Mouse (Mus musculus): Measurements from ENCODE around the gene Gna11. TPM values are rescaled to one million over a fixed set of nuclear protein-coding genes. Genes with fewer than 3 reads are reported as not detected.

Gene Gna11
- polyA plus RNA-seq, 1 experiment from 2014 or later: 68.7 TPM

- 68% methylated on average over 15 of the region's 15 CpGs for WGBS
- H3K27ac ChIP-seq (ENCODE audit: low read length): no peak overlapping the region
- no peak overlapping the region for H3K9ac ChIP-seq (ENCODE audit: low read length)
- no peak overlapping the region for H3K4me2 ChIP-seq (ENCODE audit: low read depth, low read length)
- no peaks in the 10 kb centered on the region for H3K9me3 ChIP-seq (ENCODE audit: control insufficient read depth, low read length)
- no peak overlapping the region for H3K4me3 ChIP-seq (ENCODE audit: low read length)
- H3K4me1 ChIP-seq (replicated peaks; ENCODE audit: control insufficient read depth, insufficient read depth, low read length): no peaks in the 10 kb centered on the region
- no peaks in the 10 kb centered on the region for H3K36me3 ChIP-seq (ENCODE audit: control insufficient read depth, insufficient read depth, low read length)
- ATAC-seq (ENCODE audit: low read depth): no peak
- no peaks in the 10 kb centered on the region; the same call in 1 of the 2 replicates for H3K27me3 ChIP-seq (ENCODE audit: control insufficient read depth, insufficient read depth, low read depth, low read length)
Observed at GRCm38 (mm10) chr10:81505016-81505664, 39.9 kb downstream of the Gna11 start.

GRCm38 (mm10) chr10:81502658-81503057 lies 42.3 kb downstream of the Gna11 start:
- Histone ChIP-seq H3K4me3 (ENCODE audit: low read length) (peak overlapping the region; percentile 42), H3K27ac (ENCODE audit: low read length) (no peak overlapping the region), H3K4me1 (replicated peaks; ENCODE audit: control insufficient read depth, insufficient read depth, low read length) (no peaks in the 10 kb centered on the region), H3K36me3 (ENCODE audit: control insufficient read depth, insufficient read depth, low read length) (no peaks in the 10 kb centered on the region), H3K9ac (ENCODE audit: low read length) (peak overlapping the region; percentile 61), H3K27me3 (ENCODE audit: control insufficient read depth, insufficient read depth, low read depth, low read length) (no peaks in the 10 kb centered on the region; the same call in 1 of the 2 replicates), H3K9me3 (ENCODE audit: control insufficient read depth, low read length) (no peaks in the 10 kb centered on the region), H3K4me2 (ENCODE audit: low read depth, low read length) (peak overlapping the region; percentile 74)
- peak; percentile 41 for ATAC-seq (ENCODE audit: low read depth)
- 9% methylated on average over 36 of the region's 36 CpGs for whole genome bisulfite sequencing

- Histone ChIP-seq H3K27ac (ENCODE audit: low read length) (no peak overlapping the region), H3K4me2 (ENCODE audit: low read depth, low read length) (no peak overlapping the region), H3K4me3 (ENCODE audit: low read length) (no peak overlapping the region), H3K36me3 (ENCODE audit: control insufficient read depth, insufficient read depth, low read length) (no peaks in the 10 kb centered on the region), H3K9me3 (ENCODE audit: control insufficient read depth, low read length) (no peaks in the 10 kb centered on the region), H3K9ac (ENCODE audit: low read length) (no peak overlapping the region), H3K27me3 (ENCODE audit: control insufficient read depth, insufficient read depth, low read depth, low read length) (no peaks in the 10 kb centered on the region; the same call in 1 of the 2 replicates), H3K4me1 (replicated peaks; ENCODE audit: control insufficient read depth, insufficient read depth, low read length) (no peaks in the 10 kb centered on the region)
- ATAC-seq (ENCODE audit: low read depth): no peak
- 89% methylated on average over 5 of the region's 5 CpGs for WGBS
Observed at GRCm38 (mm10) chr10:81501863-81502262, 43.1 kb downstream of the Gna11 start.

- peak within 1 kb of the TSS; percentile 11; the same call in 1 of the 2 replicates for H3K4me3 ChIP-seq (ENCODE audit: low read length)
- no peak for ATAC-seq (ENCODE audit: low read depth)
- no peak within 1 kb of the TSS for H3K9ac ChIP-seq (ENCODE audit: low read length)
- H3K4me2 ChIP-seq (ENCODE audit: low read depth, low read length): peak within 1 kb of the TSS; percentile 33
- H3K27me3 ChIP-seq (ENCODE audit: control insufficient read depth, insufficient read depth, low read depth, low read length): no peaks in the 10 kb centered on the region; the same call in 1 of the 2 replicates
- no peaks in the 10 kb centered on the region for H3K9me3 ChIP-seq (ENCODE audit: control insufficient read depth, low read length)
- WGBS: 82% methylated on average over 3 of the region's 3 CpGs
- no peaks in the 10 kb centered on the region for H3K36me3 ChIP-seq (ENCODE audit: control insufficient read depth, insufficient read depth, low read length)
- H3K27ac ChIP-seq (ENCODE audit: low read length): no peak within 1 kb of the TSS
- peaks cover 4% of the 10 kb centered on the region for H3K4me1 ChIP-seq (replicated peaks; ENCODE audit: control insufficient read depth, insufficient read depth, low read length)
Observed at GRCm38 (mm10) chr10:81500032-81500431, 45.0 kb downstream of the Gna11 start, which contains the start of gene S1pr4. Gene S1pr4 (minus strand): TSS chr10:81500132.

GRCm38 (mm10) chr10:81499250-81499901 lies 45.6 kb downstream of the Gna11 start:
- Histone ChIP-seq H3K27ac (ENCODE audit: low read length) (no peak overlapping the region), H3K9me3 (ENCODE audit: control insufficient read depth, low read length) (no peaks in the 10 kb centered on the region), H3K9ac (ENCODE audit: low read length) (no peak overlapping the region), H3K36me3 (ENCODE audit: control insufficient read depth, insufficient read depth, low read length) (no peaks in the 10 kb centered on the region), H3K4me2 (ENCODE audit: low read depth, low read length) (peak overlapping the region; percentile 33), H3K27me3 (ENCODE audit: control insufficient read depth, insufficient read depth, low read depth, low read length) (no peaks in the 10 kb centered on the region; the same call in 1 of the 2 replicates), H3K4me3 (ENCODE audit: low read length) (peak overlapping the region; percentile 11; the same call in 1 of the 2 replicates), H3K4me1 (replicated peaks; ENCODE audit: control insufficient read depth, insufficient read depth, low read length) (peaks cover 11% of the 10 kb centered on the region)
- ATAC-seq (ENCODE audit: low read depth): no peak
- WGBS: 61% methylated on average over 23 of the region's 23 CpGs

- H3K27ac ChIP-seq (ENCODE audit: low read length): no peak overlapping the region
- 82% methylated on average over 38 of the region's 38 CpGs for WGBS
- no peaks in the 10 kb centered on the region; the same call in 1 of the 2 replicates for H3K27me3 ChIP-seq (ENCODE audit: control insufficient read depth, insufficient read depth, low read depth, low read length)
- ATAC-seq (ENCODE audit: low read depth): no peak
- no peaks in the 10 kb centered on the region for H3K9me3 ChIP-seq (ENCODE audit: control insufficient read depth, low read length)
- H3K4me2 ChIP-seq (ENCODE audit: low read depth, low read length): peak overlapping the region; percentile 14; the same call in 1 of the 2 replicates
- H3K4me3 ChIP-seq (ENCODE audit: low read length): no peak overlapping the region
- H3K36me3 ChIP-seq (ENCODE audit: control insufficient read depth, insufficient read depth, low read length): no peaks in the 10 kb centered on the region
- no peak overlapping the region for H3K9ac ChIP-seq (ENCODE audit: low read length)
- H3K4me1 ChIP-seq (replicated peaks; ENCODE audit: control insufficient read depth, insufficient read depth, low read length): peaks cover 13% of the 10 kb centered on the region
Observed at GRCm38 (mm10) chr10:81498316-81499249, 46.4 kb downstream of the Gna11 start.

GRCm38 (mm10) chr10:81497401-81498270 lies 47.4 kb downstream of the Gna11 start:
- H3K27me3 ChIP-seq (ENCODE audit: control insufficient read depth, insufficient read depth, low read depth, low read length): no peaks in the 10 kb centered on the region
- H3K4me3 ChIP-seq (ENCODE audit: low read length): no peak overlapping the region
- peak overlapping the region; percentile 22; the same call in 1 of the 2 replicates for H3K9ac ChIP-seq (ENCODE audit: low read length)
- H3K4me2 ChIP-seq (ENCODE audit: low read depth, low read length): peak overlapping the region; percentile 54
- peaks cover 13% of the 10 kb centered on the region for H3K4me1 ChIP-seq (replicated peaks; ENCODE audit: control insufficient read depth, insufficient read depth, low read length)
- peaks cover 7% of the 10 kb centered on the region for H3K36me3 ChIP-seq (ENCODE audit: control insufficient read depth, insufficient read depth, low read length)
- ATAC-seq (ENCODE audit: low read depth): no peak
- no peak overlapping the region for H3K27ac ChIP-seq (ENCODE audit: low read length)
- WGBS: 73% methylated on average over 17 of the region's 17 CpGs
- no peaks in the 10 kb centered on the region for H3K9me3 ChIP-seq (ENCODE audit: control insufficient read depth, low read length)

GRCm38 (mm10) chr10:81496969-81497368 lies 48.0 kb downstream of the Gna11 start:
- ATAC-seq (ENCODE audit: low read depth): no peak
- Histone ChIP-seq H3K4me2 (ENCODE audit: low read depth, low read length) (peak overlapping the region; percentile 54), H3K27ac (ENCODE audit: low read length) (no peak overlapping the region), H3K27me3 (ENCODE audit: control insufficient read depth, insufficient read depth, low read depth, low read length) (no peaks in the 10 kb centered on the region), H3K9me3 (ENCODE audit: control insufficient read depth, low read length) (no peaks in the 10 kb centered on the region), H3K4me1 (replicated peaks; ENCODE audit: control insufficient read depth, insufficient read depth, low read length) (peaks cover 13% of the 10 kb centered on the region), H3K4me3 (ENCODE audit: low read length) (peak overlapping the region; percentile 77), H3K36me3 (ENCODE audit: control insufficient read depth, insufficient read depth, low read length) (peaks cover 13% of the 10 kb centered on the region), H3K9ac (ENCODE audit: low read length) (peak overlapping the region; percentile 67)
- 29% methylated on average over 4 of the region's 4 CpGs for WGBS

Measured in lung, embryonic 16.5 days (tissue).